ENCODE assay signal across 8 mouse cellular contexts in genomic region chr2:158687804-158688241, GRCm38 (mm10). TPM values are rescaled to one million over a fixed set of nuclear protein-coding genes. Genes with fewer than 3 reads are reported as not detected.
DNase-seq lines count a peak whose midpoint lies in the region; ATAC-seq lines count a peak whose summit lies in the region.
"Had no signal": no experiment of that assay in that cellular context is flagged by ENCODE, and none has a peak within 500 bp of the region (broad histone marks: within the 10 kb centered on the region; RNA-seq: fewer than 3 reads in every experiment).

No protein-coding gene starts in this region.

- ATAC-seq in common myeloid progenitor, adult 5-6 weeks (replicated peaks; ENCODE audit: low read depth, poor library complexity, severe bottlenecking), result peak; percentile 17; the same call in 1 of the 2 replicates
- ATAC-seq in heart, embryonic 13.5 days (ENCODE audit: extremely low read depth, insufficient number of reproducible peaks, low FRiP score, low TSS enrichment), result no peak

- H3K4me1 ChIP-seq in heart, embryonic 13.5 days, result peaks cover 29% of the 10 kb centered on the region
- H3K4me1 ChIP-seq: liver, embryonic 15.5 days had no signal

- H3K27ac ChIP-seq in heart, embryonic 13.5 days (replicated peaks), result peak overlapping the region; percentile 50; the same call in 1 of the 2 replicates
- H3K27ac ChIP-seq: liver, embryonic 15.5 days had no signal

- no peaks in the 10 kb centered on the region for H3K27me3 ChIP-seq in heart, embryonic 13.5 days (replicated peaks)
- H3K27me3 ChIP-seq: liver, embryonic 15.5 days had no signal

- 37% methylated on average over 25 of the region's 25 CpGs for WGBS in heart, embryonic 13.5 days

- peak overlapping the region; percentile 17; the same call in 1 of the 2 replicates for H3K4me3 ChIP-seq in heart, embryonic 13.5 days
- H3K4me3 ChIP-seq: liver, embryonic 15.5 days had no signal

- H3K4me2 ChIP-seq in heart, embryonic 13.5 days, result peak overlapping the region; percentile 56
- H3K4me2 ChIP-seq: liver, embryonic 15.5 days had no signal

- DNase-seq in retina, postnatal 1 day, result peak; percentile 45
- no peak for DNase-seq in retina, embryonic 14.5 days (ENCODE audit: low spot score)
- DNase-seq in kidney, postnatal 10 days, result peak; percentile 80
- DNase-seq in lung, postnatal 36 days, result peak; percentile 86
- DNase-seq in thymus, postnatal 25 days, result peak; percentile 80

- H3K9me3 ChIP-seq in heart, embryonic 13.5 days, result no peaks in the 10 kb centered on the region
- H3K9me3 ChIP-seq: liver, embryonic 15.5 days had no signal

- H3K36me3 ChIP-seq in heart, embryonic 13.5 days, result no peaks in the 10 kb centered on the region
- H3K36me3 ChIP-seq: liver, embryonic 15.5 days had no signal

- H3K9ac ChIP-seq in heart, embryonic 13.5 days, result 0 out of 2 replicates have a peak overlapping the region, but pooled peaks have one; percentile 40
- H3K9ac ChIP-seq: liver, embryonic 15.5 days had no signal

RNA-seq across cellular contexts. Expression of gene Ppp1r16b, which starts 22.6 kb away (rescaled TPM):
- total RNA-seq in common myeloid progenitor, adult 5-6 weeks (2017), result 0.82 TPM in 1 of 2 replicates, not detected in the other
- polyA plus RNA-seq in heart, embryonic 13.5 days (2015; fragmentation: Nextera tagmentation; extraction: Ambion mirVana), result 4.5 and 4.9 TPM in 2 replicates
